In genomic region chr4:53227771-53228170, GRCm38 (mm10) we compare ENCODE assay signal across 9 mouse cellular contexts.
DNase-seq lines count a peak whose midpoint lies in the region; ATAC-seq and TF ChIP-seq lines count a peak whose summit lies in the region.
"Had no signal": no experiment of that assay in that cellular context is flagged by ENCODE, and none has a peak within 500 bp of the region (broad histone marks: within the 10 kb centered on the region; RNA-seq: fewer than 3 reads in every experiment).

No protein-coding gene starts in this region.

- no peak for TF ChIP-seq POLR2A in CH12.LX (IDR thresholded peaks at IDR 0.05; ENCODE audit: low read depth, low read length)
- TF ChIP-seq POLR2A in cerebellum, adult 2 months (IDR thresholded peaks at IDR 0.05; ENCODE audit: borderline replicate concordance, insufficient read depth, low read length), result no peak

- no peak for TF ChIP-seq CTCF in CH12.LX (conservative IDR thresholded peaks at IDR 0.05 in 1 of 2, IDR thresholded peaks at IDR 0.05 in 1 of 2; ENCODE audit: low read depth in 2 of 2, low read length in 2 of 2)
- TF ChIP-seq CTCF in cerebellum, adult 2 months (IDR thresholded peaks at IDR 0.05; ENCODE audit: borderline replicate concordance, insufficient read depth, low read depth, low read length), result no peak

- WGBS in hindbrain, embryonic 11.5 days, result 35% methylated on average over 8 of the region's 8 CpGs
- 37% methylated on average over 8 of the region's 8 CpGs for WGBS in hindbrain, embryonic 10.5 days
- 4% methylated on average over 8 of the region's 8 CpGs for WGBS in macrophage (ENCODE audit: missing documents)
- WGBS in cerebellum, adult 2 months, result 54% methylated on average over 8 of the region's 8 CpGs
- WGBS in hindbrain, embryonic 16.5 days, result 14% methylated on average over 8 of the region's 8 CpGs

- no peak for TF ChIP-seq EP300 in CH12.LX (IDR thresholded peaks at IDR 0.05; ENCODE audit: low read length)

- ATAC-seq in hindbrain, embryonic 11.5 days (ENCODE audit: low FRiP score), result peak; percentile 51; the same call in 1 of the 2 replicates
- ATAC-seq in hindbrain, embryonic 16.5 days, result no peak

- H3K27me3 ChIP-seq in hindbrain, embryonic 11.5 days (ENCODE audit: control insufficient read depth, insufficient read depth, low read length), result no peaks in the 10 kb centered on the region
- no peaks in the 10 kb centered on the region for H3K27me3 ChIP-seq in hindbrain, embryonic 10.5 days (ENCODE audit: insufficient read depth, poor library complexity, severe bottlenecking)
- no peaks in the 10 kb centered on the region for H3K27me3 ChIP-seq in CH12.LX (replicated peaks)
- no peaks in the 10 kb centered on the region for H3K27me3 ChIP-seq in cerebellum, adult 2 months (ENCODE audit: control insufficient read depth, insufficient read depth, low read length)
- no peaks in the 10 kb centered on the region for H3K27me3 ChIP-seq in hindbrain, embryonic 16.5 days (replicated peaks; ENCODE audit: control insufficient read depth, insufficient read depth, low read length)
- H3K27me3 ChIP-seq: limb, embryonic 15.5 days had no signal

- H3K27ac ChIP-seq in hindbrain, embryonic 11.5 days (ENCODE audit: low read depth, low read length), result no peak overlapping the region
- no peak overlapping the region for H3K27ac ChIP-seq in hindbrain, embryonic 10.5 days
- no peak overlapping the region for H3K27ac ChIP-seq in CH12.LX (ENCODE audit: insufficient read depth, low read depth)
- peak overlapping the region; percentile 90 for H3K27ac ChIP-seq in macrophage
- no peak overlapping the region for H3K27ac ChIP-seq in cerebellum, adult 2 months (ENCODE audit: insufficient read depth, low read length)
- no peak overlapping the region for H3K27ac ChIP-seq in hindbrain, embryonic 16.5 days (ENCODE audit: low read depth, low read length)
- H3K27ac ChIP-seq: limb, embryonic 15.5 days had no signal

- DNase-seq in hindbrain, embryonic 11.5 days (ENCODE audit: low spot score), result peak; percentile 19
- DNase-seq in hindbrain, embryonic 10.5 days (ENCODE audit: low spot score), result no peak
- DNase-seq in CH12.LX (ENCODE audit: extremely low read depth), result no peak
- peak; percentile 83 for DNase-seq in brain, adult 2 months (ENCODE audit: low read depth, low spot score)
- no peak for DNase-seq in cerebellum, adult 2 months
- no peak for DNase-seq in right cerebral cortex, adult 2 months (ENCODE audit: low spot score in 2 of 2)

- H3K36me3 ChIP-seq in hindbrain, embryonic 11.5 days (ENCODE audit: control insufficient read depth, insufficient read depth, low read length), result no peaks in the 10 kb centered on the region
- H3K36me3 ChIP-seq in hindbrain, embryonic 10.5 days, result no peaks in the 10 kb centered on the region
- H3K36me3 ChIP-seq in CH12.LX (replicated peaks in 1 of 2; ENCODE audit: control insufficient read depth in 1 of 2, insufficient read depth in 1 of 2, low read length in 1 of 2) (no peaks in the 10 kb centered on the region), macrophage (ENCODE audit: inconsistent target) (no peaks in the 10 kb centered on the region)
- no peaks in the 10 kb centered on the region for H3K36me3 ChIP-seq in hindbrain, embryonic 16.5 days (ENCODE audit: control insufficient read depth, insufficient read depth, low read length)
- H3K36me3 ChIP-seq: limb, embryonic 15.5 days had no signal

- no peak overlapping the region for H3K9ac ChIP-seq in hindbrain, embryonic 11.5 days (ENCODE audit: low read depth, low read length)
- H3K9ac ChIP-seq in CH12.LX (ENCODE audit: insufficient read depth, low read depth), result no peak overlapping the region
- H3K9ac ChIP-seq in hindbrain, embryonic 16.5 days (ENCODE audit: low read depth, low read length), result no peak overlapping the region
- H3K9ac ChIP-seq: limb, embryonic 15.5 days had no signal

- H3K4me2 ChIP-seq in hindbrain, embryonic 11.5 days (replicated peaks; ENCODE audit: low read depth, low read length), result no peak overlapping the region
- H3K4me2 ChIP-seq in CH12.LX (ENCODE audit: insufficient read depth, low read depth, poor library complexity, severe bottlenecking), result no peak overlapping the region
- H3K4me2 ChIP-seq in hindbrain, embryonic 16.5 days (ENCODE audit: low read length), result no peak overlapping the region
- H3K4me2 ChIP-seq: limb, embryonic 15.5 days had no signal

- H3K79me2 ChIP-seq in CH12.LX (replicated peaks; ENCODE audit: control insufficient read depth, extremely low read depth, insufficient read depth, poor library complexity, severe bottlenecking) (no peaks in the 10 kb centered on the region), macrophage (ENCODE audit: inconsistent target) (no peaks in the 10 kb centered on the region)

- dilution Hi-C loops in CH12.LX (cut with MboI; ENCODE audit: extremely low pct_ligation_motif_present, extremely low pct_unique_long_range_greater_than_20kb, low sequenced_read_pairs), result no loop called here

- no peaks in the 10 kb centered on the region for H3K4me1 ChIP-seq in hindbrain, embryonic 11.5 days (replicated peaks; ENCODE audit: control insufficient read depth, insufficient read depth, low read length)
- H3K4me1 ChIP-seq in hindbrain, embryonic 10.5 days (replicated peaks), result peaks cover 21% of the 10 kb centered on the region
- H3K4me1 ChIP-seq in CH12.LX (ENCODE audit: control insufficient read depth in 1 of 2, insufficient read depth in 2 of 2), result peaks cover 0 to 8% of the 10 kb centered on the region in 2 experiments; a peak in 2 of 4 replicates
- H3K4me1 ChIP-seq in cerebellum, adult 2 months (ENCODE audit: control insufficient read depth, insufficient read depth, low read length), result no peaks in the 10 kb centered on the region
- H3K4me1 ChIP-seq in hindbrain, embryonic 16.5 days (ENCODE audit: control insufficient read depth, insufficient read depth, low read depth, low read length), result no peaks in the 10 kb centered on the region

- TF ChIP-seq RAD21 in CH12.LX (IDR thresholded peaks at IDR 0.05; ENCODE audit: low read depth, low read length), result no peak

- in situ Hi-C loops in CH12.LX (cut with MboI; ENCODE audit: low pct_ligation_motif_present, low pct_unique_long_range_greater_than_20kb, low sequenced_read_pairs), result no loop called here

- no peaks in the 10 kb centered on the region for H3K9me3 ChIP-seq in hindbrain, embryonic 11.5 days (ENCODE audit: control insufficient read depth, low read length)
- no peaks in the 10 kb centered on the region for H3K9me3 ChIP-seq in hindbrain, embryonic 10.5 days
- H3K9me3 ChIP-seq in CH12.LX (replicated peaks; ENCODE audit: low read length), result no peaks in the 10 kb centered on the region
- H3K9me3 ChIP-seq in hindbrain, embryonic 16.5 days (ENCODE audit: control insufficient read depth, low read length), result no peaks in the 10 kb centered on the region
- H3K9me3 ChIP-seq: limb, embryonic 15.5 days had no signal

- no peak overlapping the region for H3K4me3 ChIP-seq in hindbrain, embryonic 11.5 days (ENCODE audit: low read depth, low read length)
- no peak overlapping the region for H3K4me3 ChIP-seq in hindbrain, embryonic 10.5 days
- H3K4me3 ChIP-seq in CH12.LX (replicated peaks in 1 of 3; ENCODE audit: low read depth in 2 of 3, low read length in 2 of 3, poor library complexity in 1 of 3) (no peak overlapping the region), macrophage (ENCODE audit: inconsistent target) (no peak overlapping the region)
- H3K4me3 ChIP-seq in cerebellum, adult 2 months (replicated peaks; ENCODE audit: insufficient read depth, low read depth, low read length), result no peak overlapping the region
- H3K4me3 ChIP-seq in hindbrain, embryonic 16.5 days (ENCODE audit: low read length), result no peak overlapping the region
- H3K4me3 ChIP-seq: limb, embryonic 15.5 days had no signal

TF ChIP-seq in CH12.LX, 34 proteins besides CTCF, POLR2A, EP300 and RAD21:
- no peak for TF ChIP-seq CHD2 (IDR thresholded peaks at IDR 0.05; ENCODE audit: low read length)
- TF ChIP-seq HCFC1 (IDR thresholded peaks at IDR 0.05; ENCODE audit: low read depth, low read length), result no peak
- TF ChIP-seq ZNF384 (IDR thresholded peaks at IDR 0.05; ENCODE audit: low read depth, low read length), result peak; percentile 64
- TF ChIP-seq SMC3 (IDR thresholded peaks at IDR 0.05; ENCODE audit: low read depth, low read length), result no peak
- no peak for TF ChIP-seq USF1 (IDR thresholded peaks at IDR 0.05; ENCODE audit: low read depth, low read length)
- no peak for TF ChIP-seq ELF1 (IDR thresholded peaks at IDR 0.05; ENCODE audit: low read depth, low read length)
- no peak for TF ChIP-seq USF2 (conservative IDR thresholded peaks at IDR 0.05; ENCODE audit: low read depth, low read length)
- TF ChIP-seq NRF1 (IDR thresholded peaks at IDR 0.05; ENCODE audit: low read depth, low read length), result no peak

Comparison
In these comparisons a context has a peak if more than half of its experiments do, and no peak if none do; other contexts are left out.
1. DNase-seq: peak in hindbrain, embryonic 11.5 days (single experiment) and brain, adult 2 months (single experiment); none in hindbrain, embryonic 10.5 days (single experiment), CH12.LX (single experiment), cerebellum, adult 2 months (0 of 2) and right cerebral cortex, adult 2 months (0 of 2).